Mouse (Mus musculus): ENCODE data around the gene Slc7a6. TPM values are rescaled to one million over a fixed set of nuclear protein-coding genes. Genes with fewer than 3 reads are reported as not detected.

Slc7a6 gene
- polyA plus RNA-seq (2015; fragmentation: Nextera tagmentation; extraction: Ambion mirVana) = 34.4 and 37.9 TPM in 2 replicates

- peak; percentile 93 for ATAC-seq
- Histone ChIP-seq H3K9me3 (no peaks in the 10 kb centered on the region), H3K4me3 (replicated peaks) (peak within 1 kb of the TSS; percentile 89), H3K27ac (peak within 1 kb of the TSS; percentile 86), H3K4me2 (replicated peaks) (peak within 1 kb of the TSS; percentile 94), H3K4me1 (replicated peaks) (0 out of 2 replicates have a peak, but pooled peaks cover 4% of the 10 kb centered on the region), H3K27me3 (replicated peaks) (no peaks in the 10 kb centered on the region), H3K9ac (peak within 1 kb of the TSS; percentile 83), H3K36me3 (no peaks in the 10 kb centered on the region)
- WGBS = under 1% methylated on average over 52 of the region's 59 CpGs
These were observed at the start of gene Slc7a6 for GRCm38 (mm10) chr8:106168356-106169016. Gene Slc7a6 (plus strand): TSS chr8:106168857.

GRCm38 (mm10) chr8:106123443-106123842 lies 45.2 kb upstream of the Slc7a6 start:
- Histone ChIP-seq H3K4me1 (replicated peaks) (no peaks in the 10 kb centered on the region), H3K4me2 (replicated peaks) (no peak overlapping the region), H3K9ac (no peak overlapping the region), H3K27me3 (replicated peaks) (no peaks in the 10 kb centered on the region), H3K4me3 (replicated peaks) (no peak overlapping the region), H3K27ac (no peak overlapping the region), H3K36me3 (0 out of 2 replicates have a peak, but pooled peaks cover 8% of the 10 kb centered on the region), H3K9me3 (no peaks in the 10 kb centered on the region)
- 89% methylated on average over 3 of the region's 3 CpGs for WGBS
- ATAC-seq = no peak

- WGBS = 89% methylated on average over 1 of the region's 1 CpGs
- no peak overlapping the region for H3K27ac ChIP-seq
These were observed 42.6 kb upstream of the Slc7a6 start for GRCm38 (mm10) chr8:106126055-106126454.

GRCm38 (mm10) chr8:106127054-106127453 lies 41.6 kb upstream of the Slc7a6 start:
- H3K27me3 ChIP-seq (replicated peaks) = no peaks in the 10 kb centered on the region
- ATAC-seq = no peak; the same call in 1 of the 2 replicates
- no peaks in the 10 kb centered on the region for H3K9me3 ChIP-seq
- no peak overlapping the region for H3K9ac ChIP-seq
- no peak overlapping the region for H3K27ac ChIP-seq
- no peaks in the 10 kb centered on the region for H3K4me1 ChIP-seq (replicated peaks)
- WGBS = 65% methylated on average over 3 of the region's 3 CpGs
- H3K4me2 ChIP-seq (replicated peaks) = no peak overlapping the region
- peaks cover 25% of the 10 kb centered on the region for H3K36me3 ChIP-seq
- no peak overlapping the region for H3K4me3 ChIP-seq (replicated peaks)

More at GRCm38 (mm10) chr8:106126055-106126454, 42.6 kb upstream of the Slc7a6 start:
- no peaks in the 10 kb centered on the region for H3K27me3 ChIP-seq (replicated peaks)
- no peak overlapping the region for H3K4me2 ChIP-seq (replicated peaks)
- H3K4me1 ChIP-seq (replicated peaks) = no peaks in the 10 kb centered on the region
- H3K4me3 ChIP-seq (replicated peaks) = no peak overlapping the region
- peaks cover 25% of the 10 kb centered on the region; the same call in 1 of the 2 replicates for H3K36me3 ChIP-seq
- ATAC-seq = no peak
- H3K9me3 ChIP-seq = no peaks in the 10 kb centered on the region
- H3K9ac ChIP-seq = no peak overlapping the region

GRCm38 (mm10) chr8:106127882-106128410 lies 40.7 kb upstream of the Slc7a6 start:
- Histone ChIP-seq H3K4me3 (replicated peaks) (no peak overlapping the region), H3K27ac (no peak overlapping the region), H3K4me2 (replicated peaks) (no peak overlapping the region), H3K4me1 (replicated peaks) (no peaks in the 10 kb centered on the region), H3K27me3 (replicated peaks) (no peaks in the 10 kb centered on the region), H3K9ac (no peak overlapping the region), H3K36me3 (peaks cover 34% of the 10 kb centered on the region), H3K9me3 (no peaks in the 10 kb centered on the region)
- 86% methylated on average over 10 of the region's 10 CpGs for WGBS
- ATAC-seq = no peak

GRCm38 (mm10) chr8:106129232-106129930 lies 39.3 kb upstream of the Slc7a6 start:
- Histone ChIP-seq H3K27ac (no peak overlapping the region), H3K9me3 (no peaks in the 10 kb centered on the region), H3K36me3 (peaks cover 32% of the 10 kb centered on the region), H3K4me1 (replicated peaks) (peaks cover 7% of the 10 kb centered on the region), H3K4me3 (replicated peaks) (no peak overlapping the region), H3K4me2 (replicated peaks) (no peak overlapping the region), H3K9ac (no peak overlapping the region), H3K27me3 (replicated peaks) (peaks cover 3% of the 10 kb centered on the region)
- ATAC-seq = no peak

GRCm38 (mm10) chr8:106129997-106130396 lies 38.7 kb upstream of the Slc7a6 start:
- H3K27me3 ChIP-seq (replicated peaks) = peaks cover 9% of the 10 kb centered on the region
- peaks cover 32% of the 10 kb centered on the region for H3K36me3 ChIP-seq
- H3K4me1 ChIP-seq (replicated peaks) = peaks cover 7% of the 10 kb centered on the region
- H3K4me3 ChIP-seq (replicated peaks) = no peak overlapping the region
- H3K9ac ChIP-seq = no peak overlapping the region
- H3K4me2 ChIP-seq (replicated peaks) = no peak overlapping the region
- 79% methylated on average over 2 of the region's 2 CpGs for WGBS
- no peak overlapping the region for H3K27ac ChIP-seq
- no peaks in the 10 kb centered on the region for H3K9me3 ChIP-seq
- ATAC-seq = no peak

- Histone ChIP-seq H3K4me2 (replicated peaks) (no peak overlapping the region), H3K4me1 (replicated peaks) (peaks cover 7% of the 10 kb centered on the region), H3K36me3 (peaks cover 32% of the 10 kb centered on the region), H3K4me3 (replicated peaks) (no peak overlapping the region), H3K9ac (no peak overlapping the region), H3K9me3 (no peaks in the 10 kb centered on the region), H3K27me3 (replicated peaks) (peaks cover 14% of the 10 kb centered on the region), H3K27ac (no peak overlapping the region)
- 77% methylated on average over 2 of the region's 2 CpGs for WGBS
- ATAC-seq = no peak
These were observed 38.2 kb upstream of the Slc7a6 start for GRCm38 (mm10) chr8:106130505-106130904.

GRCm38 (mm10) chr8:106131021-106131420 lies 37.6 kb upstream of the Slc7a6 start:
- Histone ChIP-seq H3K4me2 (replicated peaks) (no peak overlapping the region), H3K27ac (no peak overlapping the region), H3K9ac (no peak overlapping the region), H3K9me3 (no peaks in the 10 kb centered on the region), H3K4me3 (replicated peaks) (no peak overlapping the region), H3K4me1 (replicated peaks) (peaks cover 11% of the 10 kb centered on the region), H3K27me3 (replicated peaks) (peaks cover 17% of the 10 kb centered on the region), H3K36me3 (peaks cover 32% of the 10 kb centered on the region)
- 90% methylated on average over 4 of the region's 4 CpGs for WGBS
- ATAC-seq = no peak

GRCm38 (mm10) chr8:106131488-106132222 lies 37.0 kb upstream of the Slc7a6 start:
- Histone ChIP-seq H3K36me3 (peaks cover 32% of the 10 kb centered on the region), H3K9me3 (no peaks in the 10 kb centered on the region), H3K9ac (no peak overlapping the region), H3K4me1 (replicated peaks) (peaks cover 17% of the 10 kb centered on the region), H3K27ac (no peak overlapping the region), H3K4me3 (replicated peaks) (no peak overlapping the region), H3K4me2 (replicated peaks) (no peak overlapping the region), H3K27me3 (replicated peaks) (peaks cover 17% of the 10 kb centered on the region)
- 91% methylated on average over 7 of the region's 7 CpGs for WGBS
- ATAC-seq = no peak

GRCm38 (mm10) chr8:106132356-106132755 lies 36.3 kb upstream of the Slc7a6 start:
- peaks cover 29% of the 10 kb centered on the region for H3K36me3 ChIP-seq
- H3K9me3 ChIP-seq = no peaks in the 10 kb centered on the region
- no peak overlapping the region for H3K9ac ChIP-seq
- peaks cover 24% of the 10 kb centered on the region for H3K27me3 ChIP-seq (replicated peaks)
- WGBS = 94% methylated on average over 11 of the region's 11 CpGs
- H3K27ac ChIP-seq = no peak overlapping the region
- ATAC-seq = no peak
- H3K4me2 ChIP-seq (replicated peaks) = no peak overlapping the region
- H3K4me3 ChIP-seq (replicated peaks) = no peak overlapping the region
- peaks cover 24% of the 10 kb centered on the region for H3K4me1 ChIP-seq (replicated peaks)

GRCm38 (mm10) chr8:106133526-106133925 lies 35.1 kb upstream of the Slc7a6 start:
- 0 out of 2 replicates have a peak overlapping the region, but pooled peaks have one; percentile 89 for H3K4me2 ChIP-seq (replicated peaks)

More at GRCm38 (mm10) chr8:106133526-106133925, 35.1 kb upstream of the Slc7a6 start:
- Histone ChIP-seq H3K4me1 (replicated peaks) (peaks cover 28% of the 10 kb centered on the region), H3K9me3 (no peaks in the 10 kb centered on the region), H3K36me3 (peaks cover 26% of the 10 kb centered on the region), H3K4me3 (replicated peaks) (no peak overlapping the region), H3K9ac (no peak overlapping the region), H3K27me3 (replicated peaks) (peaks cover 30% of the 10 kb centered on the region), H3K27ac (no peak overlapping the region)
- ATAC-seq = no peak
- WGBS = 58% methylated on average over 13 of the region's 13 CpGs

All from intestine, embryonic 15.5 days (tissue).